In genomic region chr3:101859740-101860139, GRCm38 (mm10) we compare ENCODE assay signal across 21 mouse cellular contexts. TPM values are rescaled to one million over a fixed set of nuclear protein-coding genes. Genes with fewer than 3 reads are reported as not detected.
A peak's percentile ranks its signal among the peaks of the same experiment; 100 is the strongest.
DNase-seq lines count a peak whose midpoint lies in the region; ATAC-seq and TF ChIP-seq lines count a peak whose summit lies in the region.
"Had no signal": no experiment of that assay in that cellular context is flagged by ENCODE, and none has a peak within 500 bp of the region (broad histone marks: within the 10 kb centered on the region; RNA-seq: fewer than 3 reads in every experiment).

No protein-coding gene starts in this region.

- no peak overlapping the region for H3K4me2 ChIP-seq in forebrain, embryonic 16.5 days (ENCODE audit: low read length)
- H3K4me2 ChIP-seq in forebrain, embryonic 12.5 days: no peak overlapping the region
- H3K4me2 ChIP-seq in hindbrain, embryonic 16.5 days (ENCODE audit: low read length): no peak overlapping the region
- no peak overlapping the region for H3K4me2 ChIP-seq in hindbrain, postnatal 0 days (ENCODE audit: low read depth, low read length)
- H3K4me2 ChIP-seq: heart, embryonic 11.5 days; heart, embryonic 15.5 days; hindbrain, embryonic 15.5 days had no signal

- H3K27ac ChIP-seq in forebrain, embryonic 16.5 days (ENCODE audit: low read length): no peak overlapping the region
- no peak overlapping the region for H3K27ac ChIP-seq in forebrain, embryonic 12.5 days
- H3K27ac ChIP-seq in hindbrain, embryonic 16.5 days (ENCODE audit: low read depth, low read length): no peak overlapping the region
- H3K27ac ChIP-seq in hindbrain, postnatal 0 days: no peak overlapping the region
- H3K27ac ChIP-seq: embryonic facial prominence, embryonic 10.5 days; heart, embryonic 15.5 days; hindbrain, embryonic 15.5 days had no signal

- peak; percentile 65; the same call in 1 of the 2 replicates for ATAC-seq in forebrain, embryonic 16.5 days
- no peak for ATAC-seq in forebrain, embryonic 12.5 days (ENCODE audit: low FRiP score)
- ATAC-seq in hindbrain, embryonic 16.5 days: peak; percentile 20; the same call in 1 of the 2 replicates
- ATAC-seq in hindbrain, postnatal 0 days: no peak
- peak; percentile 51 for ATAC-seq in Patski
- ATAC-seq in megakaryocyte, adult 5-6 weeks (ENCODE audit: poor library complexity, severe bottlenecking): no peak

- H3K9ac ChIP-seq in forebrain, embryonic 16.5 days (replicated peaks; ENCODE audit: low read depth, low read length): peak overlapping the region; percentile 11; the same call in 1 of the 2 replicates
- H3K9ac ChIP-seq in forebrain, embryonic 12.5 days: no peak overlapping the region
- no peak overlapping the region for H3K9ac ChIP-seq in hindbrain, embryonic 16.5 days (ENCODE audit: low read depth, low read length)
- no peak overlapping the region for H3K9ac ChIP-seq in hindbrain, postnatal 0 days (replicated peaks; ENCODE audit: low read length)
- H3K9ac ChIP-seq: heart, embryonic 15.5 days; hindbrain, embryonic 15.5 days had no signal

- CTCF ChIA-PET in Patski (lab: Charles Lee): interaction anchor here (0.8 to 0.9 kb wide), 2 partner anchors 10 to 47 kb away, joined by 3 to 4 read pairs; no protein-coding TSS in a partner anchor

- in situ Hi-C loops in Patski (cut with MboI; ENCODE audit: low pct_unique_long_range_greater_than_20kb): no loop called here

- WGBS in forebrain, embryonic 16.5 days: 30% methylated on average over 7 of the region's 7 CpGs
- WGBS in forebrain, embryonic 12.5 days: 41% methylated on average over 7 of the region's 7 CpGs
- 52% methylated on average over 7 of the region's 7 CpGs for WGBS in hindbrain, embryonic 16.5 days
- 56% methylated on average over 7 of the region's 7 CpGs for WGBS in hindbrain, postnatal 0 days

- H3K9me3 ChIP-seq in forebrain, embryonic 16.5 days (ENCODE audit: control insufficient read depth, low read length): no peaks in the 10 kb centered on the region
- H3K9me3 ChIP-seq in forebrain, embryonic 12.5 days: 0 out of 2 replicates have a peak, but pooled peaks cover 2% of the 10 kb centered on the region
- no peaks in the 10 kb centered on the region for H3K9me3 ChIP-seq in hindbrain, embryonic 16.5 days (ENCODE audit: control insufficient read depth, low read length)
- H3K9me3 ChIP-seq in hindbrain, postnatal 0 days (ENCODE audit: low read length): no peaks in the 10 kb centered on the region
- H3K9me3 ChIP-seq: embryonic facial prominence, embryonic 10.5 days; heart, embryonic 15.5 days; hindbrain, embryonic 15.5 days had no signal

- DNase-seq in hindbrain, postnatal 0 days (ENCODE audit: low spot score): no peak
- peak; percentile 63 for DNase-seq in Muller cell, postnatal 12 days (ENCODE audit: inconsistent ontology term)
- peak; percentile 65 for DNase-seq in Patski (ENCODE audit: low read depth, low spot score)
- DNase-seq in spleen, postnatal 14 days (ENCODE audit: low spot score in 2 of 2): no peak
- DNase-seq: adrenal gland, postnatal 10 days; cerebellum, adult 18-20 months; cerebellum, adult 9-11 months; gastrocnemius, postnatal 36 days; heart, adult 11 months; heart, postnatal 14 days; kidney, adult 11 months had no signal

- H3K4me1 ChIP-seq in forebrain, embryonic 16.5 days (replicated peaks; ENCODE audit: control insufficient read depth, insufficient read depth, low read length): peaks cover 5% of the 10 kb centered on the region; the same call in 1 of the 2 replicates
- H3K4me1 ChIP-seq in forebrain, embryonic 12.5 days: 0 out of 2 replicates have a peak, but pooled peaks cover 6% of the 10 kb centered on the region
- no peaks in the 10 kb centered on the region for H3K4me1 ChIP-seq in hindbrain, embryonic 16.5 days (ENCODE audit: control insufficient read depth, insufficient read depth, low read depth, low read length)
- no peaks in the 10 kb centered on the region for H3K4me1 ChIP-seq in hindbrain, postnatal 0 days (ENCODE audit: insufficient read depth, low read length)
- H3K4me1 ChIP-seq: embryonic facial prominence, embryonic 10.5 days; heart, embryonic 15.5 days; hindbrain, embryonic 15.5 days had no signal

- POLR2A ChIA-PET in Patski (lab: Charles Lee): no interaction called here

- TF ChIP-seq CTCF in hindbrain, postnatal 0 days (IDR thresholded peaks at IDR 0.05; ENCODE audit: low read depth): no peak
- TF ChIP-seq CTCF in Patski (IDR thresholded peaks at IDR 0.05): no peak

- H3K36me3 ChIP-seq in forebrain, embryonic 16.5 days (ENCODE audit: control insufficient read depth, insufficient read depth): 0 out of 2 replicates have a peak, but pooled peaks cover 2% of the 10 kb centered on the region
- H3K36me3 ChIP-seq in forebrain, embryonic 12.5 days (replicated peaks): peaks cover 4% of the 10 kb centered on the region; the same call in 1 of the 2 replicates
- H3K36me3 ChIP-seq in hindbrain, embryonic 16.5 days (ENCODE audit: control insufficient read depth, insufficient read depth, low read length): peaks cover 5% of the 10 kb centered on the region; the same call in 1 of the 2 replicates
- H3K36me3 ChIP-seq in hindbrain, postnatal 0 days (ENCODE audit: insufficient read depth, low read length): no peaks in the 10 kb centered on the region; the same call in 1 of the 2 replicates
- H3K36me3 ChIP-seq: embryonic facial prominence, embryonic 10.5 days had no signal

- no peaks in the 10 kb centered on the region for H3K27me3 ChIP-seq in forebrain, embryonic 16.5 days (replicated peaks; ENCODE audit: control insufficient read depth, insufficient read depth, low read length)
- H3K27me3 ChIP-seq in forebrain, embryonic 12.5 days: no peaks in the 10 kb centered on the region
- H3K27me3 ChIP-seq in hindbrain, embryonic 16.5 days (replicated peaks; ENCODE audit: control insufficient read depth, insufficient read depth, low read length): no peaks in the 10 kb centered on the region
- H3K27me3 ChIP-seq in hindbrain, postnatal 0 days (ENCODE audit: insufficient read depth, low read length): no peaks in the 10 kb centered on the region
- no peaks in the 10 kb centered on the region for H3K27me3 ChIP-seq in Patski
- H3K27me3 ChIP-seq: heart, embryonic 15.5 days; hindbrain, embryonic 15.5 days had no signal

- no peak overlapping the region for H3K4me3 ChIP-seq in forebrain, embryonic 16.5 days (replicated peaks; ENCODE audit: low read length)
- no peak overlapping the region for H3K4me3 ChIP-seq in forebrain, embryonic 12.5 days (replicated peaks)
- no peak overlapping the region for H3K4me3 ChIP-seq in hindbrain, embryonic 16.5 days (ENCODE audit: low read length)
- no peak overlapping the region for H3K4me3 ChIP-seq in hindbrain, postnatal 0 days (ENCODE audit: low read length)
- H3K4me3 ChIP-seq: embryonic facial prominence, embryonic 10.5 days; heart, embryonic 15.5 days; hindbrain, embryonic 15.5 days had no signal

RNA-seq across cellular contexts. Expression of gene Mab21l3, which starts 11.0 kb away (rescaled TPM):
- polyA plus RNA-seq in forebrain, embryonic 16.5 days (2015; fragmentation: Nextera tagmentation; extraction: Ambion mirVana): 0.35 and 0.41 TPM in 2 replicates
- 0.66 and 0.78 TPM in 2 replicates for polyA plus RNA-seq in forebrain, embryonic 12.5 days (2016; fragmentation: Nextera tagmentation; extraction: Ambion mirVana)
- 0.16 TPM in 2 replicates for polyA plus RNA-seq in hindbrain, embryonic 16.5 days (2015; fragmentation: Nextera tagmentation; extraction: Ambion mirVana)
- 0.10 and 0.72 TPM in 2 replicates for total RNA-seq in hindbrain, postnatal 0 days (2014; rRNA removed)
- polyA plus RNA-seq in hindbrain, postnatal 0 days (2015; fragmentation: Nextera tagmentation; extraction: Ambion mirVana): 0.04 and 0.09 TPM in 2 replicates
- polyA plus RNA-seq in Patski (2021): 1.1 TPM
- total RNA-seq in megakaryocyte, adult 5-6 weeks (2015): not detected in 2 replicates
- total RNA-seq in megakaryocyte, adult 5-6 weeks (2017): not detected in 2 replicates
- total RNA-seq: gastrocnemius, adult 8-10 months; gastrocnemius, postnatal 36 days; heart, postnatal 14 days; hematopoietic stem cell, adult 5-6 weeks had no signal

Comparison
In these comparisons a context has a peak if more than half of its experiments do, and no peak if none do; other contexts are left out.
1. ATAC-seq: peak in forebrain, embryonic 16.5 days (single experiment), hindbrain, embryonic 16.5 days (single experiment) and Patski (single experiment); none in forebrain, embryonic 12.5 days (single experiment), hindbrain, postnatal 0 days (single experiment) and megakaryocyte, adult 5-6 weeks (single experiment).
2. DNase-seq: peak in Muller cell, postnatal 12 days (single experiment) and Patski (single experiment); none in hindbrain, postnatal 0 days (single experiment) and spleen, postnatal 14 days (0 of 2).